Mouse (Mus musculus) kidney, adult 9 months (tissue): ENCODE results near the gene Gm9887.
"Not testable (repeated sequence)": the region's sequence is repeated elsewhere in the genome, so short reads cannot be mapped to it uniquely, and the experiment has no call there.

Source experiments
- DNase-seq: peaks from one replicate; pipeline ENCODE4 v3.0.0; 2022

Gm9887 gene

GRCm38 (mm10) chr12:69371854-69372671, at the start of gene Gm9887, which contains the start of gene Arf6:
TSS of gene Gm9887 (minus strand) at chr12:69372458.
TSS of gene Arf6 (plus strand) at chr12:69372150.
- peak; percentile 98 for DNase-seq

- no peak for DNase-seq
These were observed 48.5 kb upstream of the Gm9887 start for GRCm38 (mm10) chr12:69420716-69421115.

- no peak for DNase-seq
These were observed 47.3 kb upstream of the Gm9887 start for GRCm38 (mm10) chr12:69419606-69420005.

GRCm38 (mm10) chr12:69419017-69419605, 46.9 kb upstream of the Gm9887 start:
- DNase-seq: peak; percentile 27

- no peak for DNase-seq
These were observed 46.3 kb upstream of the Gm9887 start for GRCm38 (mm10) chr12:69418606-69419005.

- DNase-seq: peak; percentile 27
These were observed 45.5 kb upstream of the Gm9887 start for GRCm38 (mm10) chr12:69417701-69418291.

GRCm38 (mm10) chr12:69416793-69417192, 44.5 kb upstream of the Gm9887 start:
- no peak for DNase-seq

GRCm38 (mm10) chr12:69414826-69415572, 42.7 kb upstream of the Gm9887 start:
- DNase-seq: no peak

- DNase-seq: no peak
These were observed 41.0 kb upstream of the Gm9887 start for GRCm38 (mm10) chr12:69413303-69413702.

GRCm38 (mm10) chr12:69411936-69412335, 39.7 kb upstream of the Gm9887 start:
- DNase-seq: no peak

- DNase-seq: no peak
These were observed 38.5 kb upstream of the Gm9887 start for GRCm38 (mm10) chr12:69410767-69411166.

- DNase-seq: no peak
These were observed 30.4 kb upstream of the Gm9887 start for GRCm38 (mm10) chr12:69402594-69403167.

- no peak for DNase-seq
These were observed 29.8 kb upstream of the Gm9887 start for GRCm38 (mm10) chr12:69402100-69402499.

GRCm38 (mm10) chr12:69400871-69401286, 28.6 kb upstream of the Gm9887 start:
- DNase-seq: no peak

GRCm38 (mm10) chr12:69400367-69400766, 28.1 kb upstream of the Gm9887 start:
- DNase-seq: no peak

- no peak for DNase-seq
These were observed 22.2 kb upstream of the Gm9887 start for GRCm38 (mm10) chr12:69394456-69394855.

- no peak for DNase-seq
These were observed 20.8 kb upstream of the Gm9887 start for GRCm38 (mm10) chr12:69393076-69393475.

- DNase-seq: no peak
These were observed 17.9 kb upstream of the Gm9887 start for GRCm38 (mm10) chr12:69390000-69390698.

- no peak for DNase-seq
These were observed 17.1 kb upstream of the Gm9887 start for GRCm38 (mm10) chr12:69389273-69389938.

GRCm38 (mm10) chr12:69388321-69388869, 16.1 kb upstream of the Gm9887 start:
- no peak for DNase-seq

- not testable (repeated sequence) for DNase-seq
These were observed 14.0 kb upstream of the Gm9887 start for GRCm38 (mm10) chr12:69386281-69386732.
